Mouse (Mus musculus): ENCODE measurements around the gene Mustn1.

The Mustn1 gene

GRCm38 (mm10) chr14:30878958-30879571 lies at the start of gene Mustn1:
TSS of gene Mustn1 (plus strand) at chr14:30879200.
- peak; percentile 47 for DNase-seq (ENCODE audit: low spot score)

- DNase-seq (ENCODE audit: low spot score): no peak
These were observed 41.5 kb upstream of the Mustn1 start for GRCm38 (mm10) chr14:30837416-30837996.

- no peak for DNase-seq (ENCODE audit: low spot score)
These were observed 35.3 kb upstream of the Mustn1 start for GRCm38 (mm10) chr14:30843701-30844100.

GRCm38 (mm10) chr14:30850504-30850903 lies 28.5 kb upstream of the Mustn1 start:
- no peak for DNase-seq (ENCODE audit: low spot score)

GRCm38 (mm10) chr14:30852325-30852724 lies 26.7 kb upstream of the Mustn1 start:
- no peak for DNase-seq (ENCODE audit: low spot score)

GRCm38 (mm10) chr14:30855316-30855715 lies 23.7 kb upstream of the Mustn1 start:
- DNase-seq (ENCODE audit: low spot score): no peak

GRCm38 (mm10) chr14:30856885-30857507 lies 22.0 kb upstream of the Mustn1 start:
- peak; percentile 32 for DNase-seq (ENCODE audit: low spot score)

GRCm38 (mm10) chr14:30857990-30858389 lies 21.0 kb upstream of the Mustn1 start:
- DNase-seq (ENCODE audit: low spot score): no peak

GRCm38 (mm10) chr14:30861421-30862125 lies 17.4 kb upstream of the Mustn1 start:
- peak; percentile 79 for DNase-seq (ENCODE audit: low spot score)

- no peak for DNase-seq (ENCODE audit: low spot score)
These were observed 16.6 kb upstream of the Mustn1 start for GRCm38 (mm10) chr14:30862368-30862767.

GRCm38 (mm10) chr14:30865311-30865710 lies 13.7 kb upstream of the Mustn1 start:
- DNase-seq (ENCODE audit: low spot score): no peak

GRCm38 (mm10) chr14:30867042-30867441 lies 12.0 kb upstream of the Mustn1 start:
- peak; percentile 53 for DNase-seq (ENCODE audit: low spot score)

- no peak for DNase-seq (ENCODE audit: low spot score)
These were observed 10.2 kb upstream of the Mustn1 start for GRCm38 (mm10) chr14:30868826-30869225.

- DNase-seq (ENCODE audit: low spot score): peak; percentile 47
These were observed 9.6 kb upstream of the Mustn1 start for GRCm38 (mm10) chr14:30869391-30869801.

- no peak for DNase-seq (ENCODE audit: low spot score)
These were observed 8.5 kb upstream of the Mustn1 start for GRCm38 (mm10) chr14:30870206-30871147.

GRCm38 (mm10) chr14:30874095-30874700 lies 4.8 kb upstream of the Mustn1 start:
- no peak for DNase-seq (ENCODE audit: low spot score)

- peak; percentile 59 for DNase-seq (ENCODE audit: low spot score)
These were observed 3.7 kb upstream of the Mustn1 start for GRCm38 (mm10) chr14:30875130-30875865.

- DNase-seq (ENCODE audit: low spot score): no peak
These were observed 3.0 kb upstream of the Mustn1 start for GRCm38 (mm10) chr14:30875955-30876354.

- DNase-seq (ENCODE audit: low spot score): no peak
These were observed 2.5 kb upstream of the Mustn1 start for GRCm38 (mm10) chr14:30876451-30876850.

GRCm38 (mm10) chr14:30877827-30878226 lies 1.2 kb upstream of the Mustn1 start:
- DNase-seq (ENCODE audit: low spot score): no peak

- peak; percentile 57 for DNase-seq (ENCODE audit: low spot score)
These were observed 794 bp downstream of the Mustn1 start for GRCm38 (mm10) chr14:30879794-30880193.

All from yolk sac, embryonic 10.5 days (tissue).